Mouse (Mus musculus) stomach, postnatal 0 days (tissue): ENCODE results near the gene Tmem33. TPM values are rescaled to one million over a fixed set of nuclear protein-coding genes. Genes with fewer than 3 reads are reported as not detected.

Source experiments
- ATAC-seq: fragments of 200-750 bp; cut with Nextera tagmentation; 2 replicates; pipeline ENCODE4 v1.8.0; 2017; ENCODE audit not compliant: low FRiP score, low TSS enrichment
- DNase-seq: peaks from one replicate; pipeline ENCODE4 v3.0.0-alpha.2; 2016; ENCODE audit warnings: low spot score
- H3K27ac ChIP-seq: fragments of 300-500 bp; sonication (generic); replicated peaks from 2 replicates; pipeline ENCODE4 v1.5.1; 2014; ENCODE audit warnings: mild to moderate bottlenecking, control low read depth
- H3K27me3 ChIP-seq: fragments of 300-500 bp; sonication (generic); 2 replicates; pipeline ENCODE4 v1.6.1; 2014; ENCODE audit warnings: low read length; ENCODE audit not compliant: control insufficient read depth, insufficient read depth
- H3K36me3 ChIP-seq: fragments of 300-500 bp; sonication (generic); 2 replicates; pipeline ENCODE4 v1.6.1; 2014; ENCODE audit warnings: low read length, mixed read lengths; ENCODE audit not compliant: control insufficient read depth, insufficient read depth
- H3K4me1 ChIP-seq: fragments of 300-500 bp; sonication (generic); replicated peaks from 2 replicates; pipeline ENCODE4 v1.6.1; 2014; ENCODE audit warnings: antibody characterized with exemption; ENCODE audit not compliant: control insufficient read depth, insufficient read depth
- H3K4me2 ChIP-seq: fragments of 300-500 bp; sonication (generic); replicated peaks from 2 replicates; pipeline ENCODE4 v1.6.1; 2014; ENCODE audit warnings: low read depth, mild to moderate bottlenecking, control low read depth, moderate library complexity
- H3K4me3 ChIP-seq: fragments of 300-500 bp; sonication (generic); 2 replicates; pipeline ENCODE4 v1.5.1; 2014; ENCODE audit warnings: low read depth, low read length, control low read depth
- H3K9ac ChIP-seq: fragments of 300-500 bp; sonication (generic); 2 replicates; pipeline ENCODE4 v1.6.1; 2014; ENCODE audit warnings: mild to moderate bottlenecking, low read length, control low read depth, mixed read lengths
- H3K9me3 ChIP-seq: fragments of 300-500 bp; sonication (generic); 2 replicates; pipeline ENCODE4 v1.6.1; 2016; ENCODE audit warnings: low read length; ENCODE audit not compliant: control insufficient read depth
- CTCF ChIP-seq: IDR thresholded peaks from 2 replicates; pipeline ENCODE4 v1.5.1; 2016; ENCODE audit warnings: antibody characterized with exemption, low read depth, mild to moderate bottlenecking, moderate library complexity
- EP300 ChIP-seq: optimal IDR thresholded peaks from 2 replicates; pipeline ENCODE3; 2016; ENCODE audit warnings: antibody characterized with exemption
- WGBS: fragments of 180-500 bp; shearing (Covaris S2); extraction: QIAGEN DNeasy Blood & Tissue Kit; methylation state at CpG from one replicate; pipeline ENCODE4 v1.1.7; 2014; 5-methylcytosine and 5-hydroxymethylcytosine counted together
- polyA plus RNA-seq: library from polyadenylated mRNA; unstranded; fragments of >200 nt; fragmentation: Nextera tagmentation; extraction: Ambion mirVana; gene quantifications from 2 replicates; pipeline ENCODE4 v1.2.1, GENCODE M21; 2015

Tmem33 gene
- polyA plus RNA-seq, 1 experiment from 2014 or later: 106 TPM

DNA sequence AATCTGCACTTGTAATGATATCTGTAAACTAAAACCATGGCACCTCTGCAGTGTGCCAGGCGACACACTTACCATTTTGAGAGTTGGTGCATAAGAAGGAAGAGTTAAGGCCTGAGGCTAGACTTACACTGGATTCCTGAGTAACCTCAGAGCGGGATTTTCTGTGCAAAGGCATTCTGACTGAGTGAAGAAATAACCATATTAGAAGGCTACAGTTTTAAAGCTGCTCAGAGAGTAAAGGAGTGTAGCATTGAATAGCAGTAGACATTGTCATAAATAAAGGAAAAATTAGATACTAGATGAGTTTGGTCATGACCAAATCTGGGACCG lies 52.1 kb downstream of the Tmem33 start:
- no peak overlapping the region for H3K4me3 ChIP-seq
- no peaks in the 10 kb centered on the region for H3K36me3 ChIP-seq
- H3K4me1 ChIP-seq: no peaks in the 10 kb centered on the region
- H3K9ac ChIP-seq: no peak overlapping the region
- TF ChIP-seq EP300 (no peak), CTCF (no peak)
- ATAC-seq: no peak
- H3K27ac ChIP-seq: no peak overlapping the region
- WGBS: 91% methylated on average over 3 of the region's 3 CpGs
- no peak for DNase-seq
- no peaks in the 10 kb centered on the region for H3K27me3 ChIP-seq
- H3K4me2 ChIP-seq: no peak overlapping the region
- H3K9me3 ChIP-seq: no peaks in the 10 kb centered on the region

DNA sequence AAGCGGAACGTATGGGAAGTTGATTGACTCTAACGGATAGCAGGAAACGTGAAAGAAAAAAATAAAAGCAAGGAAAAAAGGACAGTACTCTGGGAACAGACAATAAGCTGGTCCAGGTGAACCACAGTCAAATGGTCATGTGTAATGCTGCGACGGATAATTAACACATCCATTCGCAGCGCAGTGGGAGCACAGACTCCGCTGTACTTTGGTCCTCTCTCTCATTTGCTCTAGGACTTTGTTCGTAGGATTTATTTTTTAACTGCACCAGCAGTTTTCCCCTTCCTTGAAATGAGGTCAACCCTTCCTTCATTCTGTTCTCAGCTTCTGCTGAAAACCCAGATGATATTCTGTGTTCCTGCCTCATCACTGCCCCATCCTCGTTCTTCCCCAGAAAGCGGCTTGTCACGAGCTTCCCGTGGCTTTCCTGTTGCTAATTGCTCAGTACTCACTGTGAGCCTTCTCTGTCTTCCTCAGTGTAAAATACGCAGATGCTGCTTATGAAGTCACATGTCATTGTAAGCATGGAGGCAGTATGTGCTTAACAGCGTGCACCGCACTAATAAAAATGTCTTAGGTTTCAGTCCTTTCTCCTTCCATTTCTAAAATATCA lies 61.4 kb downstream of the Tmem33 start:
- no peaks in the 10 kb centered on the region for H3K4me1 ChIP-seq
- H3K9ac ChIP-seq: no peak overlapping the region
- no peaks in the 10 kb centered on the region for H3K27me3 ChIP-seq
- no peaks in the 10 kb centered on the region for H3K9me3 ChIP-seq
- ATAC-seq: no peak
- no peak overlapping the region for H3K4me3 ChIP-seq
- no peak for TF ChIP-seq CTCF
- no peak for TF ChIP-seq EP300
- no peak overlapping the region for H3K4me2 ChIP-seq
- H3K36me3 ChIP-seq: peaks cover 10% of the 10 kb centered on the region; the same call in 1 of the 2 replicates
- 83% methylated on average over 17 of the region's 17 CpGs for WGBS
- H3K27ac ChIP-seq: no peak overlapping the region
- DNase-seq: no peak

DNA sequence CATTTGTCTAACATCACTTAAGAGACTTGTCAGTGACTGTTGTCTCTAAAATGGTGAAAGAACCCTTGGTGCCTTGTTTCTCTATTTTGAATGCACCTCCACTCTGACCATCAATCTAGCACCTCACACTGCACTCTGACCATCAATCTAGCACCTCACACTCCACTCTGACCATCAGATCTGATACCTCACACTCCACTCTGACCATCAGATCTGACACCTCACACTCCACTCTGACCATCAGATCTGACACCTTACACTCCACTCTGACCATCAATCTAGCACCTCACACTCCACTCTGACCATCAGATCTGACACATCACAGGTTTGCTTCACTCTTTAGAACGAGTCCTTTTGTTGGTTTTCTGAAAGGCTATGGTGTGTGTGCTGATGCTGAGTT lies 63.7 kb downstream of the Tmem33 start:
- TF ChIP-seq CTCF (no peak), EP300 (no peak)
- ATAC-seq (no peak), DNase-seq (no peak)

DNA sequence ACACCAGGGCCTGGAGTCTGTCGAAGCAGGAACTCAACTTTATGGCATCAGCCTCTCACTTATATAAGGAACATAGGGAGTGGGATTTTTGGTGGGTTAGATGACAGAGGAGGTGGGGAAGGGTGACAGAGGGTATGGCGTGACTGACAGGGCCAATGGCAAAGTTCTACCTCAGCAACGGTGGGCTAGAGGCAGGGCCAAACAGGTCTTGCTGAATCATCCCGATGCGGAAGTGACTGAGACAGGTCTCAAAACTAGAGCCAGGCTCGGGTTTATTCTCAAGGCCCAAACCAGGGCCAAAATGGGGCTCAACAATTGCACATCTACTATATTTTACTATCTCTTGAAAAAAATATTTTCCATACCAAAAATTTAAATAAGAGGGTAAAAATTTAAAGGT lies 80.4 kb downstream of the Tmem33 start:
- no peaks in the 10 kb centered on the region for H3K27me3 ChIP-seq
- H3K9me3 ChIP-seq: no peaks in the 10 kb centered on the region
- ATAC-seq (no peak), DNase-seq (no peak)
- 88% methylated on average over 6 of the region's 6 CpGs for WGBS
- TF ChIP-seq EP300: no peak
- TF ChIP-seq CTCF: no peak
- no peaks in the 10 kb centered on the region for H3K4me1 ChIP-seq
- no peak overlapping the region for H3K4me3 ChIP-seq
- no peak overlapping the region for H3K4me2 ChIP-seq
- peaks cover 11% of the 10 kb centered on the region; the same call in 1 of the 2 replicates for H3K36me3 ChIP-seq
- no peak overlapping the region for H3K27ac ChIP-seq
- no peak overlapping the region for H3K9ac ChIP-seq

More for the DNA sequence above, 63.7 kb downstream of the Tmem33 start:
- H3K27ac ChIP-seq: no peak overlapping the region
- H3K36me3 ChIP-seq: 0 out of 2 replicates have a peak, but pooled peaks cover 2% of the 10 kb centered on the region
- H3K4me1 ChIP-seq: no peaks in the 10 kb centered on the region
- H3K9me3 ChIP-seq: no peaks in the 10 kb centered on the region
- H3K9ac ChIP-seq: no peak overlapping the region
- no peak overlapping the region for H3K4me2 ChIP-seq
- H3K4me3 ChIP-seq: no peak overlapping the region
- 50% methylated on average over 1 of the region's 1 CpGs for WGBS
- H3K27me3 ChIP-seq: no peaks in the 10 kb centered on the region

Other genes starting within 250 kb of the Tmem33 start
- gene Phox2b, start 161.3 kb upstream of the Tmem33 start, polyA plus RNA-seq: 5.7 and 6.2 TPM in 2 replicates
- 54.0 and 56.2 TPM in 2 replicates for gene Slc30a9, start 46.4 kb downstream of the Tmem33 start, polyA plus RNA-seq
- 0.51 and 0.68 TPM in 2 replicates for gene Bend4, start 167.7 kb downstream of the Tmem33 start, polyA plus RNA-seq